25 mouse cellular contexts compared by ENCODE assay signal in genomic region chr16:86949681-86950080, GRCm38 (mm10).
DNase-seq lines count a peak whose midpoint lies in the region; ATAC-seq and TF ChIP-seq lines count a peak whose summit lies in the region.
"Had no signal": no experiment of that assay in that cellular context is flagged by ENCODE, and none has a peak within 500 bp of the region (broad histone marks: within the 10 kb centered on the region; RNA-seq: fewer than 3 reads in every experiment).

No protein-coding gene starts in this region.

- DNase-seq in gastrocnemius, adult 2 months = no peak
- no peak for DNase-seq in gastrocnemius, postnatal 10 days
- peak; percentile 4 to 9 for DNase-seq in heart, adult 18-20 months
- no peak for DNase-seq in heart, postnatal 25 days (ENCODE audit: low spot score)
- DNase-seq in gastrocnemius, postnatal 25 days = peak; percentile 7
- DNase-seq in layer of hippocampus, adult 11-12 months (ENCODE audit: low spot score) = no peak
- DNase-seq: adrenal gland, postnatal 10 days; adrenal gland, postnatal 36 days; cerebellum, adult 18-20 months; cerebellum, adult 9-10 months; cerebellum, postnatal 14 days; heart, postnatal 36 days; kidney, adult 11 months had no signal

- no peak overlapping the region for H3K4me2 ChIP-seq in liver, embryonic 12.5 days
- H3K4me2 ChIP-seq: forebrain, embryonic 13.5 days; heart, embryonic 11.5 days; hindbrain, embryonic 13.5 days; intestine, embryonic 15.5 days had no signal

- intact Hi-C loops in gastrocnemius, adult 2 months (cut with DNase I) = no loop called here
- intact Hi-C loops in heart, postnatal 25 days (cut with DNase I) = no loop called here

- WGBS in liver, embryonic 12.5 days (ENCODE audit: insufficient replicate concordance) = 62% methylated on average over 6 of the region's 6 CpGs

- ATAC-seq in liver, embryonic 12.5 days = no peak
- ATAC-seq: activated CD4-positive, CD25-positive, alpha-beta regulatory T cell, adult 4 months; CD4-positive, CD25-positive, alpha-beta regulatory T cell, adult 4 months; forebrain, embryonic 13.5 days; forebrain, embryonic 16.5 days; hindbrain, embryonic 16.5 days; intestine, embryonic 15.5 days had no signal

- peak overlapping the region; percentile 17; the same call in 1 of the 2 replicates for H3K27ac ChIP-seq in gastrocnemius, adult 2 months
- no peak overlapping the region for H3K27ac ChIP-seq in liver, embryonic 12.5 days
- H3K27ac ChIP-seq: forebrain, embryonic 10.5 days; forebrain, embryonic 13.5 days; heart, adult 2 months; hindbrain, embryonic 10.5 days; hindbrain, embryonic 13.5 days; intestine, embryonic 15.5 days had no signal

- H3K27me3 ChIP-seq in liver, embryonic 12.5 days (replicated peaks) = no peaks in the 10 kb centered on the region
- H3K27me3 ChIP-seq: forebrain, embryonic 13.5 days; hindbrain, embryonic 13.5 days; intestine, embryonic 15.5 days had no signal

- H3K9ac ChIP-seq in liver, embryonic 12.5 days = no peak overlapping the region
- H3K9ac ChIP-seq: forebrain, embryonic 13.5 days; hindbrain, embryonic 13.5 days; intestine, embryonic 15.5 days had no signal

- no peaks in the 10 kb centered on the region for H3K36me3 ChIP-seq in liver, embryonic 12.5 days
- H3K36me3 ChIP-seq: forebrain, embryonic 10.5 days; hindbrain, embryonic 10.5 days; hindbrain, embryonic 13.5 days; intestine, embryonic 15.5 days had no signal

- H3K9me3 ChIP-seq in liver, embryonic 12.5 days (replicated peaks) = no peaks in the 10 kb centered on the region; the same call in 1 of the 2 replicates
- H3K9me3 ChIP-seq: forebrain, embryonic 10.5 days; forebrain, embryonic 13.5 days; hindbrain, embryonic 13.5 days; intestine, embryonic 15.5 days had no signal

- H3K4me3 ChIP-seq in gastrocnemius, adult 2 months = no peak overlapping the region
- H3K4me3 ChIP-seq in liver, embryonic 12.5 days = no peak overlapping the region
- H3K4me3 ChIP-seq: forebrain, embryonic 10.5 days; forebrain, embryonic 13.5 days; heart, adult 2 months; hindbrain, embryonic 10.5 days; hindbrain, embryonic 13.5 days; intestine, embryonic 15.5 days had no signal

- no peak for TF ChIP-seq CTCF in gastrocnemius, adult 2 months (IDR thresholded peaks at IDR 0.05)

- H3K4me1 ChIP-seq in liver, embryonic 12.5 days = no peaks in the 10 kb centered on the region
- H3K4me1 ChIP-seq: forebrain, embryonic 10.5 days; forebrain, embryonic 13.5 days; hindbrain, embryonic 10.5 days; hindbrain, embryonic 13.5 days; intestine, embryonic 15.5 days had no signal

Comparison
In these comparisons a context has a peak if more than half of its experiments do, and no peak if none do; other contexts are left out.
1. DNase-seq: peak in heart, adult 18-20 months (2 of 2) and gastrocnemius, postnatal 25 days (single experiment); none in gastrocnemius, adult 2 months (single experiment), gastrocnemius, postnatal 10 days (single experiment), heart, postnatal 25 days (single experiment) and layer of hippocampus, adult 11-12 months (single experiment).